Mouse (Mus musculus): Measurements from ENCODE around the gene Gpm6a. TPM values are rescaled to one million over a fixed set of nuclear protein-coding genes. Genes with fewer than 3 reads are reported as not detected.

The Gpm6a gene
- polyA plus RNA-seq, 1 experiment, result 0.90 TPM

- Histone ChIP-seq H3K27ac (ENCODE audit: insufficient read depth, low read length) (no peak overlapping the region), H3K4me1 (ENCODE audit: control insufficient read depth, insufficient read depth, low read length) (no peaks in the 10 kb centered on the region), H3K4me3 (ENCODE audit: insufficient read depth, low read length) (no peak overlapping the region)
- TF ChIP-seq POLR2A (IDR thresholded peaks at IDR 0.05; ENCODE audit: low read depth, low read length) (no peak), CTCF (IDR thresholded peaks at IDR 0.05; ENCODE audit: borderline replicate concordance, insufficient read depth, low read length) (no peak)
Observed at GRCm38 (mm10) chr8:54956787-54957186, 2.1 kb downstream of the Gpm6a start.

GRCm38 (mm10) chr8:54957506-54957905 is 2.9 kb downstream of the Gpm6a start:
- TF ChIP-seq CTCF (IDR thresholded peaks at IDR 0.05; ENCODE audit: borderline replicate concordance, insufficient read depth, low read length) (no peak), POLR2A (IDR thresholded peaks at IDR 0.05; ENCODE audit: low read depth, low read length) (no peak)
- Histone ChIP-seq H3K4me3 (ENCODE audit: insufficient read depth, low read length) (no peak overlapping the region), H3K27ac (ENCODE audit: insufficient read depth, low read length) (no peak overlapping the region), H3K4me1 (ENCODE audit: control insufficient read depth, insufficient read depth, low read length) (no peaks in the 10 kb centered on the region)

GRCm38 (mm10) chr8:54961571-54961970 is 6.9 kb downstream of the Gpm6a start:
- TF ChIP-seq CTCF (IDR thresholded peaks at IDR 0.05; ENCODE audit: borderline replicate concordance, insufficient read depth, low read length) (no peak), POLR2A (IDR thresholded peaks at IDR 0.05; ENCODE audit: low read depth, low read length) (no peak)
- H3K27ac ChIP-seq (ENCODE audit: insufficient read depth, low read length), result no peak overlapping the region
- H3K4me1 ChIP-seq (ENCODE audit: control insufficient read depth, insufficient read depth, low read length), result no peaks in the 10 kb centered on the region
- H3K4me3 ChIP-seq (ENCODE audit: insufficient read depth, low read length), result no peak overlapping the region

- Histone ChIP-seq H3K4me3 (ENCODE audit: insufficient read depth, low read length) (no peak overlapping the region), H3K4me1 (ENCODE audit: control insufficient read depth, insufficient read depth, low read length) (no peaks in the 10 kb centered on the region), H3K27ac (ENCODE audit: insufficient read depth, low read length) (no peak overlapping the region)
- TF ChIP-seq POLR2A (IDR thresholded peaks at IDR 0.05; ENCODE audit: low read depth, low read length), result no peak
- no peak for TF ChIP-seq CTCF (IDR thresholded peaks at IDR 0.05; ENCODE audit: borderline replicate concordance, insufficient read depth, low read length)
Observed at GRCm38 (mm10) chr8:54975020-54975419, 20.4 kb downstream of the Gpm6a start.

GRCm38 (mm10) chr8:54975506-54975905 is 20.9 kb downstream of the Gpm6a start:
- H3K27ac ChIP-seq (ENCODE audit: insufficient read depth, low read length), result no peak overlapping the region
- TF ChIP-seq POLR2A (IDR thresholded peaks at IDR 0.05; ENCODE audit: low read depth, low read length) (no peak), CTCF (IDR thresholded peaks at IDR 0.05; ENCODE audit: borderline replicate concordance, insufficient read depth, low read length) (no peak)
- H3K4me1 ChIP-seq (ENCODE audit: control insufficient read depth, insufficient read depth, low read length), result no peaks in the 10 kb centered on the region
- H3K4me3 ChIP-seq (ENCODE audit: insufficient read depth, low read length), result no peak overlapping the region

GRCm38 (mm10) chr8:54975927-54976326 is 21.3 kb downstream of the Gpm6a start:
- H3K4me3 ChIP-seq (ENCODE audit: insufficient read depth, low read length), result no peak overlapping the region
- no peak for TF ChIP-seq CTCF (IDR thresholded peaks at IDR 0.05; ENCODE audit: borderline replicate concordance, insufficient read depth, low read length)
- no peak for TF ChIP-seq POLR2A (IDR thresholded peaks at IDR 0.05; ENCODE audit: low read depth, low read length)
- no peak overlapping the region for H3K27ac ChIP-seq (ENCODE audit: insufficient read depth, low read length)
- H3K4me1 ChIP-seq (ENCODE audit: control insufficient read depth, insufficient read depth, low read length), result no peaks in the 10 kb centered on the region

GRCm38 (mm10) chr8:54976663-54977062 is 22.0 kb downstream of the Gpm6a start:
- no peak overlapping the region for H3K4me3 ChIP-seq (ENCODE audit: insufficient read depth, low read length)
- H3K4me1 ChIP-seq (ENCODE audit: control insufficient read depth, insufficient read depth, low read length), result no peaks in the 10 kb centered on the region
- H3K27ac ChIP-seq (ENCODE audit: insufficient read depth, low read length), result no peak overlapping the region
- TF ChIP-seq POLR2A (IDR thresholded peaks at IDR 0.05; ENCODE audit: low read depth, low read length) (no peak), CTCF (IDR thresholded peaks at IDR 0.05; ENCODE audit: borderline replicate concordance, insufficient read depth, low read length) (no peak)

- TF ChIP-seq CTCF (IDR thresholded peaks at IDR 0.05; ENCODE audit: borderline replicate concordance, insufficient read depth, low read length) (no peak), POLR2A (IDR thresholded peaks at IDR 0.05; ENCODE audit: low read depth, low read length) (no peak)
- no peaks in the 10 kb centered on the region for H3K4me1 ChIP-seq (ENCODE audit: control insufficient read depth, insufficient read depth, low read length)
- no peak overlapping the region for H3K4me3 ChIP-seq (ENCODE audit: insufficient read depth, low read length)
- no peak overlapping the region for H3K27ac ChIP-seq (ENCODE audit: insufficient read depth, low read length)
Observed at GRCm38 (mm10) chr8:54986791-54987190, 32.1 kb downstream of the Gpm6a start.

GRCm38 (mm10) chr8:54989093-54989492 is 34.5 kb downstream of the Gpm6a start:
- no peak overlapping the region for H3K4me3 ChIP-seq (ENCODE audit: insufficient read depth, low read length)
- TF ChIP-seq CTCF (IDR thresholded peaks at IDR 0.05; ENCODE audit: borderline replicate concordance, insufficient read depth, low read length) (no peak), POLR2A (IDR thresholded peaks at IDR 0.05; ENCODE audit: low read depth, low read length) (no peak)
- no peak overlapping the region for H3K27ac ChIP-seq (ENCODE audit: insufficient read depth, low read length)
- no peaks in the 10 kb centered on the region for H3K4me1 ChIP-seq (ENCODE audit: control insufficient read depth, insufficient read depth, low read length)

- no peaks in the 10 kb centered on the region for H3K4me1 ChIP-seq (ENCODE audit: control insufficient read depth, insufficient read depth, low read length)
- no peak overlapping the region for H3K27ac ChIP-seq (ENCODE audit: insufficient read depth, low read length)
- H3K4me3 ChIP-seq (ENCODE audit: insufficient read depth, low read length), result no peak overlapping the region
- TF ChIP-seq CTCF (IDR thresholded peaks at IDR 0.05; ENCODE audit: borderline replicate concordance, insufficient read depth, low read length) (no peak), POLR2A (IDR thresholded peaks at IDR 0.05; ENCODE audit: low read depth, low read length) (no peak)
Observed at GRCm38 (mm10) chr8:54991840-54992609, 37.4 kb downstream of the Gpm6a start.

Measured in embryonic fibroblast, embryonic 13.5 days (primary cell).